Mouse (Mus musculus) forebrain, embryonic 10.5 days (tissue): Measurements from ENCODE around the gene Srcin1. TPM values are rescaled to one million over a fixed set of nuclear protein-coding genes. Genes with fewer than 3 reads are reported as not detected.

Experiments
- DNase-seq: peaks from one replicate; pipeline ENCODE4 v3.0.0-alpha.2; 2017; ENCODE audit warnings: low spot score; ENCODE audit errors: extremely low spot score
- H3K27ac ChIP-seq: fragments of 300-500 bp; sonication (generic); 2 replicates; pipeline ENCODE4 v1.5.1; 2016; ENCODE audit warnings: mild to moderate bottlenecking
- H3K27me3 ChIP-seq: fragments of 300-500 bp; sonication (generic); 2 replicates; pipeline ENCODE4 v1.6.1; 2016; ENCODE audit warnings: mild to moderate bottlenecking; ENCODE audit not compliant: poor library complexity, severe bottlenecking
- H3K36me3 ChIP-seq: fragments of 300-500 bp; sonication (generic); replicated peaks from 2 replicates; pipeline ENCODE4 v1.6.1; 2016; ENCODE audit warnings: mild to moderate bottlenecking, moderate library complexity
- H3K4me1 ChIP-seq: fragments of 300-500 bp; sonication (generic); 2 replicates; pipeline ENCODE4 v1.6.1; 2016
- H3K4me3 ChIP-seq: fragments of 300-500 bp; sonication (generic); 2 replicates; pipeline ENCODE4 v1.5.1; 2016; ENCODE audit warnings: mild to moderate bottlenecking, moderate library complexity
- H3K9me3 ChIP-seq: fragments of 300-500 bp; sonication (generic); 2 replicates; pipeline ENCODE4 v1.6.1; 2016; ENCODE audit warnings: mild to moderate bottlenecking, moderate library complexity
- WGBS: fragments of 180-500 bp; shearing (Covaris S2); methylation state at CpG from one replicate; pipeline ENCODE4 v1.1.7; 2016; 5-methylcytosine and 5-hydroxymethylcytosine counted together
- polyA plus RNA-seq: library from polyadenylated mRNA; unstranded; fragments of >200 nt; fragmentation: Nextera tagmentation; extraction: Ambion mirVana; gene quantifications from 2 replicates; pipeline ENCODE4 v1.2.1, GENCODE M21; 2016

The Srcin1 gene
- polyA plus RNA-seq, 1 experiment from 2014 or later = 1.1 TPM

GRCm38 (mm10) chr11:97545808-97546560 lies 30.0 kb downstream of the Srcin1 start:
- H3K4me1 ChIP-seq = peaks cover 78% of the 10 kb centered on the region
- WGBS = 3% methylated on average over 26 of the region's 26 CpGs

GRCm38 (mm10) chr11:97543883-97544282 lies 32.1 kb downstream of the Srcin1 start:
- WGBS = 83% methylated on average over 9 of the region's 9 CpGs
- peaks cover 83% of the 10 kb centered on the region for H3K4me1 ChIP-seq
- H3K36me3 ChIP-seq = no peaks in the 10 kb centered on the region
- H3K4me3 ChIP-seq = no peak overlapping the region
- no peak overlapping the region for H3K27ac ChIP-seq
- peaks cover 88% of the 10 kb centered on the region for H3K27me3 ChIP-seq
- DNase-seq = no peak
- H3K9me3 ChIP-seq = no peaks in the 10 kb centered on the region

More at GRCm38 (mm10) chr11:97545808-97546560, 30.0 kb downstream of the Srcin1 start:
- Histone ChIP-seq H3K27ac (peak overlapping the region; percentile 85), H3K4me3 (peak overlapping the region; percentile 77), H3K9me3 (no peaks in the 10 kb centered on the region), H3K36me3 (no peaks in the 10 kb centered on the region), H3K27me3 (peaks cover 95% of the 10 kb centered on the region)
- no peak for DNase-seq

- H3K4me3 ChIP-seq = no peak overlapping the region
- no peak for DNase-seq
- H3K36me3 ChIP-seq = no peaks in the 10 kb centered on the region
- no peaks in the 10 kb centered on the region for H3K9me3 ChIP-seq
- peaks cover 77% of the 10 kb centered on the region for H3K4me1 ChIP-seq
- WGBS = 70% methylated on average over 12 of the region's 12 CpGs
- H3K27me3 ChIP-seq = peaks cover 88% of the 10 kb centered on the region
- H3K27ac ChIP-seq = peak overlapping the region; percentile 13; the same call in 1 of the 2 replicates
These were observed 32.7 kb downstream of the Srcin1 start for GRCm38 (mm10) chr11:97543181-97543733.

GRCm38 (mm10) chr11:97542171-97543150 lies 33.5 kb downstream of the Srcin1 start:
- no peak for DNase-seq
- H3K27me3 ChIP-seq = peaks cover 88% of the 10 kb centered on the region
- H3K36me3 ChIP-seq = no peaks in the 10 kb centered on the region
- WGBS = 74% methylated on average over 22 of the region's 22 CpGs
- H3K27ac ChIP-seq = no peak overlapping the region
- no peak overlapping the region for H3K4me3 ChIP-seq
- peaks cover 75% of the 10 kb centered on the region for H3K4me1 ChIP-seq
- no peaks in the 10 kb centered on the region for H3K9me3 ChIP-seq

GRCm38 (mm10) chr11:97540604-97541003 lies 35.4 kb downstream of the Srcin1 start:
- H3K4me3 ChIP-seq = no peak overlapping the region
- H3K4me1 ChIP-seq = peaks cover 74% of the 10 kb centered on the region
- 73% methylated on average over 3 of the region's 3 CpGs for WGBS
- no peak overlapping the region for H3K27ac ChIP-seq
- no peak for DNase-seq
- H3K36me3 ChIP-seq = no peaks in the 10 kb centered on the region
- peaks cover 88% of the 10 kb centered on the region for H3K27me3 ChIP-seq
- no peaks in the 10 kb centered on the region for H3K9me3 ChIP-seq

- Histone ChIP-seq H3K27ac (no peak overlapping the region), H3K27me3 (peaks cover 88% of the 10 kb centered on the region), H3K9me3 (no peaks in the 10 kb centered on the region), H3K4me3 (no peak overlapping the region), H3K4me1 (peaks cover 73% of the 10 kb centered on the region), H3K36me3 (no peaks in the 10 kb centered on the region)
- 75% methylated on average over 3 of the region's 3 CpGs for WGBS
- no peak for DNase-seq
These were observed 35.9 kb downstream of the Srcin1 start for GRCm38 (mm10) chr11:97540136-97540535.

GRCm38 (mm10) chr11:97539622-97540021 lies 36.4 kb downstream of the Srcin1 start:
- H3K4me3 ChIP-seq = no peak overlapping the region
- H3K36me3 ChIP-seq = no peaks in the 10 kb centered on the region
- 75% methylated on average over 5 of the region's 5 CpGs for WGBS
- H3K27ac ChIP-seq = no peak overlapping the region
- H3K27me3 ChIP-seq = peaks cover 88% of the 10 kb centered on the region
- H3K9me3 ChIP-seq = no peaks in the 10 kb centered on the region
- no peak for DNase-seq
- H3K4me1 ChIP-seq = peaks cover 78% of the 10 kb centered on the region

GRCm38 (mm10) chr11:97537580-97538089 lies 38.4 kb downstream of the Srcin1 start:
- WGBS = 12% methylated on average over 12 of the region's 12 CpGs
- Histone ChIP-seq H3K27ac (no peak overlapping the region), H3K36me3 (peaks cover 6% of the 10 kb centered on the region), H3K4me1 (peaks cover 84% of the 10 kb centered on the region), H3K27me3 (peaks cover 88% of the 10 kb centered on the region), H3K4me3 (peak overlapping the region; percentile 57), H3K9me3 (no peaks in the 10 kb centered on the region)
- no peak for DNase-seq

GRCm38 (mm10) chr11:97536835-97537579 lies 39.0 kb downstream of the Srcin1 start:
- Histone ChIP-seq H3K27ac (peak overlapping the region; percentile 72), H3K4me3 (peak overlapping the region; percentile 57), H3K36me3 (peaks cover 6% of the 10 kb centered on the region), H3K4me1 (peaks cover 85% of the 10 kb centered on the region), H3K27me3 (peaks cover 93% of the 10 kb centered on the region), H3K9me3 (no peaks in the 10 kb centered on the region)
- under 1% methylated on average over 36 of the region's 36 CpGs for WGBS
- peak; percentile 62 for DNase-seq

GRCm38 (mm10) chr11:97536083-97536747 lies 39.8 kb downstream of the Srcin1 start:
- peaks cover 87% of the 10 kb centered on the region for H3K4me1 ChIP-seq

GRCm38 (mm10) chr11:97535660-97536059 lies 40.3 kb downstream of the Srcin1 start:
- Histone ChIP-seq H3K36me3 (peaks cover 6% of the 10 kb centered on the region), H3K4me3 (no peak overlapping the region), H3K27me3 (peaks cover 93% of the 10 kb centered on the region), H3K27ac (no peak overlapping the region), H3K4me1 (peaks cover 86% of the 10 kb centered on the region), H3K9me3 (no peaks in the 10 kb centered on the region)
- no peak for DNase-seq
- 44% methylated on average over 5 of the region's 5 CpGs for WGBS

More at GRCm38 (mm10) chr11:97536083-97536747, 39.8 kb downstream of the Srcin1 start:
- Histone ChIP-seq H3K27me3 (peaks cover 93% of the 10 kb centered on the region), H3K27ac (no peak overlapping the region), H3K4me3 (peak overlapping the region; percentile 57), H3K9me3 (no peaks in the 10 kb centered on the region), H3K36me3 (peaks cover 6% of the 10 kb centered on the region)
- DNase-seq = no peak
- WGBS = 13% methylated on average over 35 of the region's 35 CpGs
